Comparison of ENCODE assay signal across 16 mouse cellular contexts in the genomic region with DNA sequence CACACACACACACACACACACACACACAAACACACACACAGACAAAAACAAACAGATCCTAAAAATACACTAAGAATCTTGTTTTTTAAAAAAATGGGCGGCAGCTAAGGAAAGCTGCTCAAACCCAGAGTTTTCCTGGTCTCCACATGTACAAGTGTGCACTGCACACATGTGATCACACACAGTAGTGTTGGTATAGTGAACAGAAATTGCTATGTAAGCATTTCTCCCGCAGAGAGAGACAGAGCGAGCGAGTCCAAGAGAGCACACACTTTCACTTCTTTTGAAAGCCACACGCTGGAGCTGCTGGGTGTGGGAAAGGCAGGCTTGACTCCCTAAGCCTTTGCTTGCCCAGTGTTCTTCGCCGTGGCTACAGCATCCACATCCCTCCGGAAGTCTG. TPM values are rescaled to one million over a fixed set of nuclear protein-coding genes. Genes with fewer than 3 reads are reported as not detected.
"Had no signal": no experiment of that assay in that cellular context is flagged by ENCODE, and none has a peak within 500 bp of the region (broad histone marks: within the 10 kb centered on the region; RNA-seq: fewer than 3 reads in every experiment).

No protein-coding gene starts in this region.

- H3K4me3 ChIP-seq: neural tube, embryonic 15.5 days; stomach, embryonic 15.5 days had no signal

- DNase-seq: retina, postnatal 1 day; right cerebral cortex, adult 18-20 months; right cerebral cortex, postnatal 14 days; right cerebral cortex, postnatal 25 days; right cerebral cortex, postnatal 4 days; spleen, adult 18-20 months; thymus, adult 18-20 months; thymus, adult 2 months; thymus, postnatal 14 days; thymus, postnatal 25 days; thymus, postnatal 36 days; thymus, postnatal 4 days had no signal

- H3K9me3 ChIP-seq: neural tube, embryonic 15.5 days; stomach, embryonic 15.5 days had no signal

- H3K4me2 ChIP-seq: neural tube, embryonic 15.5 days; stomach, embryonic 15.5 days had no signal

- H3K27ac ChIP-seq: neural tube, embryonic 15.5 days; stomach, embryonic 15.5 days; stomach, postnatal 0 days had no signal

- H3K36me3 ChIP-seq: neural tube, embryonic 15.5 days; stomach, embryonic 15.5 days had no signal

- H3K27me3 ChIP-seq: neural tube, embryonic 15.5 days; stomach, embryonic 15.5 days had no signal

- H3K9ac ChIP-seq: neural tube, embryonic 15.5 days; stomach, embryonic 15.5 days had no signal

RNA-seq across cellular contexts. Expression of a gene that starts 58.5 kb away (rescaled TPM):
- total RNA-seq: neutrophil, adult 5-6 weeks had no signal
